Mouse (Mus musculus) heart, postnatal 25 days (tissue): ENCODE measurements around the gene Trim30a. TPM values are rescaled to one million over a fixed set of nuclear protein-coding genes. Genes with fewer than 3 reads are reported as not detected.
"Not testable (repeated sequence)": the region's sequence is repeated elsewhere in the genome, so short reads cannot be mapped to it uniquely, and the experiment has no call there.

Experiments used
- DNase-seq: peaks from one replicate; pipeline ENCODE4 v3.0.0; 2022; ENCODE audit warnings: low spot score
- intact Hi-C: fragments of 180-260 bp; cut with DNase I; formaldehyde crosslinking; loops from one replicate; pipeline ENCODE4 v1.15.1; 2025
- total RNA-seq, 2 experiments: library from RNA; stranded (reverse); gene quantifications; 2 replicates each; pipeline ENCODE4 v1.2.3; 2021

The Trim30a gene
- 1 to 10 TPM; 3.5 to 4.0 TPM for total RNA-seq

- no peak for DNase-seq
- intact Hi-C loops, result no loop called here
These were observed at the start of gene Trim30a for GRCm38 (mm10) chr7:104465065-104465744. Trim30a (minus strand) TSS chr7:104465193.

- DNase-seq, intact Hi-C loops: not testable (repeated sequence)
These were observed 42.5 kb upstream of the Trim30a start, which contains the start of gene Trim30d for GRCm38 (mm10) chr7:104507421-104508065. Trim30d (minus strand) TSS chr7:104507849.

- intact Hi-C loops, result no loop called here
- DNase-seq, result no peak
These were observed 36.8 kb upstream of the Trim30a start for GRCm38 (mm10) chr7:104501589-104502371.

GRCm38 (mm10) chr7:104501186-104501585 lies 36.2 kb upstream of the Trim30a start:
- DNase-seq, intact Hi-C loops: not testable (repeated sequence)

GRCm38 (mm10) chr7:104499464-104499863 lies 34.5 kb upstream of the Trim30a start:
- DNase-seq, intact Hi-C loops: not testable (repeated sequence)

- intact Hi-C loops, result loop anchor here (10.0 kb wide), 1 partner anchor 201 kb away; the partner anchor contains the start of gene Trim34a
These were observed 18.9 kb downstream of the Trim30a start for GRCm38 (mm10) chr7:104445961-104446645.

GRCm38 (mm10) chr7:104404460-104404950 lies 60.5 kb downstream of the Trim30a start:
- intact Hi-C loops, result no loop called here
- no peak for DNase-seq

More at GRCm38 (mm10) chr7:104445961-104446645, 18.9 kb downstream of the Trim30a start:
- no peak for DNase-seq

- intact Hi-C loops, result no loop called here
- DNase-seq, result no peak
These were observed 63.9 kb downstream of the Trim30a start for GRCm38 (mm10) chr7:104401140-104401539.

- intact Hi-C loops, result no loop called here
- DNase-seq, result no peak
These were observed 64.3 kb downstream of the Trim30a start, which contains the start of gene Trim30c for GRCm38 (mm10) chr7:104400698-104401097. Trim30c (minus strand) TSS chr7:104400837.

- intact Hi-C loops, result no loop called here
- no peak for DNase-seq
These were observed 66.5 kb downstream of the Trim30a start for GRCm38 (mm10) chr7:104398492-104398891.

GRCm38 (mm10) chr7:104369736-104370414 lies 95.1 kb downstream of the Trim30a start, which contains the start of gene Trim30b:
Trim30b (minus strand) TSS chr7:104369884.
- peak; percentile 2 for DNase-seq
- intact Hi-C loops, result no loop called here

- intact Hi-C loops, result no loop called here
- no peak for DNase-seq
These were observed 98.7 kb downstream of the Trim30a start for GRCm38 (mm10) chr7:104366339-104366738.

Other genes with a start within 250 kb of the Trim30a start
- gene Trim6, start 246.4 kb downstream of the Trim30a start, total RNA-seq, result under 1 TPM; 0.47 to 0.73 TPM
- gene Trim34a, start 220.7 kb downstream of the Trim30a start, total RNA-seq, result 1 to 10 TPM; 3.9 to 4.1 TPM
- gene Trim5, start 177.1 kb downstream of the Trim30a start, total RNA-seq, result 1 to 10 TPM; 2.2 to 2.3 TPM
- 1 to 10 TPM; 5.7 to 6.3 TPM for gene Trim12a, start 149.7 kb downstream of the Trim30a start, total RNA-seq
- under 1 TPM; 0.39 to 0.48 TPM for gene Trim34b, start 135.7 kb downstream of the Trim30a start, total RNA-seq
- 1 to 10 TPM; 5.0 to 5.2 TPM for gene Trim12c, start 111.8 kb downstream of the Trim30a start, total RNA-seq
- not detected for gene Trim30b, start 95.3 kb downstream of the Trim30a start, total RNA-seq
- not detected for gene Trim30c, start 64.4 kb downstream of the Trim30a start, total RNA-seq
- under 1 TPM; 0.36 to 0.57 TPM for gene Trim30d, start 42.7 kb upstream of the Trim30a start, total RNA-seq
- gene Olfr651, start 84.9 kb upstream of the Trim30a start, total RNA-seq, result not detected
- gene Olfr652, start 95.7 kb upstream of the Trim30a start, total RNA-seq, result not detected
- gene Olfr653, start 112.1 kb upstream of the Trim30a start, total RNA-seq, result not detected
- gene Olfr654, start 121.8 kb upstream of the Trim30a start, total RNA-seq, result not detected
- not detected for gene Olfr655, start 136.6 kb upstream of the Trim30a start, total RNA-seq
- gene Olfr656, start 148.8 kb upstream of the Trim30a start, total RNA-seq, result not detected
- not detected for gene Olfr657, start 159.6 kb upstream of the Trim30a start, total RNA-seq
- gene Olfr658, start 182.1 kb upstream of the Trim30a start, total RNA-seq, result not detected
- gene Olfr659, start 201.6 kb upstream of the Trim30a start, total RNA-seq, result not detected
- gene Olfr661, start 221.3 kb upstream of the Trim30a start, total RNA-seq, result not detected